Mouse (Mus musculus) heart, adult 8-10 months (tissue): ENCODE results near the gene Slc45a3. TPM values are rescaled to one million over a fixed set of nuclear protein-coding genes. Genes with fewer than 3 reads are reported as not detected.

ENCODE experiments used
- DNase-seq: peaks from one replicate; pipeline ENCODE4 v3.0.0; 2022; ENCODE audit warnings: low spot score
- total RNA-seq, 4 experiments: library from RNA; stranded (reverse); gene quantifications; 2 replicates each; pipeline ENCODE4 v1.2.4; 2022

Gene Slc45a3
- total RNA-seq, 4 experiments from 2014 or later: 2.4 to 4.7 (median 3.3) TPM

DNA sequence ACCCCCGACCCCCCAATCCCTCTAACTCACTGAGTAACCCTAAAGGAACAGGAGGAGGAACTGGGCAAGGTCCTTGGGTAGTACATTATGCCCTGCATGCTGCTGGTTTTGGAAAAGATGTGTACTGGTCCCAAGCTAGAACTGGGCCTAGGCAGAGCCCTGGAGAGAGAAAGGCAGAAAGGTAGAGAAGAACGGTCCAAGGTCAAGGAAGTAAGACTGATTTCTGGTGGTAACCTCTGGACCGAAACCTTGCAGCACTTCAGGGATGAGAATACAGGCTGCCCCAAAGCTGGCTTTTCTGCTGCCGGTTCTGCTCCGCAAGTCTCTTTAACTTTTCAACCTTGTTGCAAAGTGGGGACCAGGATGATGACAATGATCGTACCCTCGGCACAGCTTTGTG, 1.8 kb downstream of the Slc45a3 start:
- no peak for DNase-seq

DNA sequence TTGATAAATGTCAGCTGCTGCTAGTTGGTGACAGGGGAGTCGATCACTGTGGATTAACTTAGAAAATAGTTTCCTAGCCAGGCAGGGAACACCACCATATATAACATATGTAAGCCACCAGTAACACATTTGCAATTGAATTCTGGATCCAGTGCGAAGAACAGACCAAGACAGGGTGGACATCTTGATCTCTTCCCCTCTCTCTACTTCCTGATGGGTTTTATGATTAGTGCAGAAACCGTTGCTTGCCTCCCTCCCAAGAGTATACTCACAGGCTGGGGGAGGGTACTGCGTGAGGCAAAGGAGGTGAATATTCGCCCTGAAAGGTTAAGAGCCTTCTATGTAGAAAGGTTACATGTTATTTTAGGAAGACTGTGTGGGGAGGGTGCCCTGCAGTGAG, 3.1 kb downstream of the Slc45a3 start:
- DNase-seq: no peak

DNA sequence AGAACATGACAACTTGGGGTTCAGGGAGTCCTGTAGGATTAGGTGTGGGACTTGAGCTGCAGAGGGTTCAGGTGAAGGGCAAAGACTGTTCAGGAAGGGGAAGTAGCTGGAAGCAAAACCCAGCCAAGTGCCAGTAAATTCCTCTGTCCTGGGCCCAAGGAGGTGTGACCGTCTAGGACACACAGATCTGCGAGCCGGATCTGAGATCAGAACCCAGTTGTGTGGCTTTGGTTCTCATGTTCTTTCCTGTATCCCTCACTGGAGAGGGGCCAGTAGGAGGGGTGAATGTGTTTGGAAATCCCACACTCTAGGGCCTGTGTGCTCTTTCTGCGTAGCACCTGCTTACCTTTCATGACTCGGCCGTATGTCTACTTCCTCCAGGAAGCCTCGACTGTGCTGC, 4.6 kb downstream of the Slc45a3 start:
- DNase-seq: no peak

- DNase-seq: no peak
Observed at GRCm38 (mm10) chr1:131968556-131968955, 5.8 kb downstream of the Slc45a3 start.

GRCm38 (mm10) chr1:131968983-131969382, 6.2 kb downstream of the Slc45a3 start:
- no peak for DNase-seq

DNA sequence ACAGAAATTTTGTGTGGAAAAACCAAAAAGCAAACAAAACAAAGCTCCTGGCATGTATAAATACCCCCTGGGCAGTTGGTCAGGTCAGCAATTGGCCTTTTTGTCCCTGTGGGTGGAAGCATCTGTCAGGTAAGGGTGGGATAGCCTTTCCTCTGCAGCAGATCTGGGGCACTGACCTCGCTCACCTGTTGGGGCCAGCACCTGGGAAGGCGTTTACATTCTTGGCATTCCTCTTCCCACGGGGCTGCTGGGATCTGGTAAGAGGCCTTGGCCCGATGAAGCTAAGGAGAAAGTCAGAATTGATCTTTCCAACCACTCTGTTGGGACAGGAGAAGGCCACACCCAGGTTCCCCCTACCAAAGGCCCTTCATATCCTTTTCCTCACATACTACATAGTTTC, 7.1 kb downstream of the Slc45a3 start:
- no peak for DNase-seq

- no peak for DNase-seq
Observed at GRCm38 (mm10) chr1:131970322-131970660, 7.5 kb downstream of the Slc45a3 start.

DNA sequence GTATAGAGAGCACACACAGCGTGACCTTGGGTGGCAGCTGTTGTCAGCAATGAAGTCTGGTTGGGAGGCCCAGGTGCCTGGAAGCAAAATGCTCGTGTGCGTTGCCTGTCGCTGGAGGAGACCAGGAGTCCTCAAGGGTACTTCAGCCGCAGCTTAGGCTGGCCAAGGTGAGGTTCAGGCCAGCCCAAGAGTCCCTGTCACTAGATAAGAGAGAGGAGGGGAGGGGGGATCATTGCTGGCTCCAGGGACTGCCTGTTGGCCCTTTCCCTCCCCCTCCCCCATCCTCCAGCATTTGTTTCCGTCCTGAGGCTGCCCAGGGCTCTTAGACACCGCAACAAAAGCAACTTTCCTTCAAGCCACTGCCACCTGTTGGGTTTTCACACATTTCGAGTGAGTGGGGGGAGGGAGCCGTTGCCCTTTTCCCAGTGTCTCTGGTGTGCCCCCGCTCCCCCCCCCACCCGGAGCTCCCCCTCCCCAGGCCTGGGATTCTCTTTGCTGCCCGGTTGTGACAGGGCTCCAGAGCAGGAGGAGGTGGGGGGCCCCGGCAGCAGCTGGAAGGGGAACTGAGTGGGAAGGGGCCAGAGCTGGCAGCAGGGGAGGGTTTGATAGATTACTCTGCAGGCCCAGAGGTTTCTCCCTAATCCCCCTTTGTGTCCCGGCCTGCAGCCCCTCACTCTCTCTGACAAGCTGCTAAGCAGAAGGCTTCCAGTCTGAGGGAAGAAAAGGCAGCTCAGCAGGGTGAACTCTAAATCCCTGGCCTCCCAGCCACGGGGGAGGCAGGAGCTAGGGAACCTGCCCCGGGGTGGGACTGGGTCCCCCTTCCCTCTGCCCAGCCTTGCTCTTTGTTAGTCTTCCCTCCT, 8.1 kb downstream of the Slc45a3 start:
- no peak for DNase-seq

GRCm38 (mm10) chr1:131971771-131972497, 9.2 kb downstream of the Slc45a3 start:
- no peak for DNase-seq

GRCm38 (mm10) chr1:131972498-131973334, 9.9 kb downstream of the Slc45a3 start:
- no peak for DNase-seq

DNA sequence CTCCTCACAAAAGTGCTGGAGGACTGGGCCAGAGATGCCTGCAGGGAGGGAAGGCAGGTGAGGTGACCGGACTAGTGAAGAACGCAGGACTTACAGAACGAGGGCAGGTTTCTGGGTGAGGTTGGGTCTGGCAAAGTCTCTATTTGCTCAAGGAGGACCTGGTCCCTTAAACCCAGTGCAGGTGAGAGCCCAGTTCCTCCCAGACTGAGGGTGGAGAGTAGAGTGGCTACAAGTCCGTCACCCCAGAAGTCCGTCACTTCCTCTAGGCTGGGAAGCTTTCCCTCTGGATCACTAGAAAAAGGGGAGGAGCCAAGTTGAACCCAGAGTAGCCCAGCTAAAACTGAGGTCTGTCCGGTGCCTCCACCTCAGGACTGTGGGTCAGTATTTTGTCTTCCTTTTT, 11.2 kb downstream of the Slc45a3 start:
- DNase-seq: no peak

- no peak for DNase-seq
Observed at GRCm38 (mm10) chr1:131976886-131977285, 14.1 kb downstream of the Slc45a3 start.

- no peak for DNase-seq
Observed at GRCm38 (mm10) chr1:131980471-131980870, 17.7 kb downstream of the Slc45a3 start.

GRCm38 (mm10) chr1:131981378-131982013, 18.7 kb downstream of the Slc45a3 start:
- DNase-seq: peak; percentile 68

DNA sequence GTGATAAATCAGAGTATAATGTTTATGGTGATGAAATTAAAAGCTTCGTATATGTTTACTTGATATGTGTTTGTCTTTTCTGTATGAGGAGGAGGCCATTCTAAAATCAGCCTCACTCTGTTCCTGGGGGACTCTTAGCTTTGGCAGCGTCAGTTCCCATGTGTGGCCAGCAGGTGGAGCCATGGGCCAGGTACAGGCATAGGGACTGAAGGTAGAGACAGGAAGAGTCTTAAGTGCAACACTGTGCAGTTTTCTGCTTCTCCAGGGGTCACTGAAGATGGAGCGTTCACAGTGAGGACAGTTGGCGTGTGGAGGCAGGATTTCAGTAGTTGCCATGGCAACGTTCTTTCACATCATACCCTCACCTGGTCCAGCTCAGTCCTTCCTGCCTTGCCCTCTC, 20.1 kb downstream of the Slc45a3 start:
- DNase-seq: peak; percentile 75

GRCm38 (mm10) chr1:131983806-131984205, 21.0 kb downstream of the Slc45a3 start:
- no peak for DNase-seq

GRCm38 (mm10) chr1:131987432-131987831, 24.7 kb downstream of the Slc45a3 start:
- no peak for DNase-seq

DNA sequence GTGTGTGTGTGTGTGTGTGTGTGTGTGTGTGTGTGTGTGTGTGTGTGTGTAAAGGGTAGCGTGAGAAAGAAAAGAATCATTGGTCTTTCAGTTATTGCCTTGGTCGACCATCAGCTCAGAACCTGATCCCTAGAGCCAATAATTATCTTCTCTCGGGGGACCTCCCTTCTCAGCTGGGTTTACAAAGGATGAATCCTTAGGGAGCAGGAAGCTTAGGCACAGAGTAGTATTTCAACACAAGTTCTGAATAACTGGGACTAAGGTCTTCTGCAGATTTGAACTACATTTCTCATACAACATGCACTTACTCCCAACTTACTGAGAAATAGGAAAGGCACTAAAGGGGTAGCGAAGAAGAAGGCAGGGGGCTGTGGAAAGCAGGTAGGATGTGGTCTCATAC, 26.7 kb downstream of the Slc45a3 start:
- DNase-seq: no peak

DNA sequence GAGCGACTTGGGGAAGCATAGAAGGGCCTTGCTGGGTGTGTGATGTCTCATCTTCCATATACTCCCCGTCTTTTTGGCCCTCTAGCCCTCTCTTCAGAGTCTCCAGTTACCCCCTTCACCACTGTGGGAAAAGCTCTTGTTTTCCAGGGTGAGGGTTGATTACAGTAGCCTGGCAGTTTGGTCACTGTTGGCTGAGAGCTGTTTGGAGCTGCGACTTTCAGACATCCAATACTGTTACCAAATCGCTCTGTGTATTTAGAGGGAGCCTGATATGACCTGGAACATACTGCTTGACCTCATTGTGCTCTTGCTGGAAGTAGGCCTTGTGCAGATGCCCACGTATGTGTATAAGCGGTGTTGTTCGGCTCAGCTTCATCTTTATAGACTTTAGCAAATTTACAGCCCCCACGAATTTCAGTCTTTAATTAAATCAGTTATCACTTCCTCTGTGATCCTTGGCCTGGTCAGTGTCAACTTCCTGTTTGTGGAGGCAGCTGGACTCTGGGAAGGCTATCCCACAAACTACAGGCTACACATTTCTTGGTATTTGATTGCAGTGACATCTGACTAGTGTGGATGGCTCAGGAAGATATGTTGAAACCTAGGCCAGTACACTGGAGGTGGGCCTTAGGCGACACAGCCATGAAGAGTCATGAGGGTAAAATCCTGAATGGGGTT, 27.5 kb downstream of the Slc45a3 start:
- no peak for DNase-seq

GRCm38 (mm10) chr1:131992561-131993001, 29.8 kb downstream of the Slc45a3 start:
- DNase-seq: no peak
